Mouse (Mus musculus) ovary, postnatal 36 days (tissue): ENCODE measurements around the gene Abcb11.

Experiments
- DNase-seq: peaks from one replicate; pipeline ENCODE4 v3.0.0; 2022; ENCODE audit warnings: low spot score, mixed read lengths

Abcb11 gene

GRCm38 (mm10) chr2:69264069-69264618 lies 78.3 kb downstream of the Abcb11 start:
- DNase-seq, result no peak

GRCm38 (mm10) chr2:69248221-69248755 lies 94.1 kb downstream of the Abcb11 start:
- DNase-seq, result no peak

GRCm38 (mm10) chr2:69247081-69247480 lies 95.3 kb downstream of the Abcb11 start:
- DNase-seq, result no peak

GRCm38 (mm10) chr2:69244924-69245323 lies 97.5 kb downstream of the Abcb11 start:
- no peak for DNase-seq

- no peak for DNase-seq
Observed at GRCm38 (mm10) chr2:69239315-69239714, 103.1 kb downstream of the Abcb11 start.

GRCm38 (mm10) chr2:69234976-69235678 lies 107.3 kb downstream of the Abcb11 start:
- DNase-seq, result no peak

GRCm38 (mm10) chr2:69232101-69232500 lies 110.3 kb downstream of the Abcb11 start:
- DNase-seq, result no peak

GRCm38 (mm10) chr2:69230137-69230536 lies 112.3 kb downstream of the Abcb11 start:
- DNase-seq, result no peak

- DNase-seq, result no peak
Observed at GRCm38 (mm10) chr2:69228635-69229034, 113.8 kb downstream of the Abcb11 start.

- DNase-seq, result no peak
Observed at GRCm38 (mm10) chr2:69226876-69227275, 115.5 kb downstream of the Abcb11 start.

GRCm38 (mm10) chr2:69224724-69225123 lies 117.7 kb downstream of the Abcb11 start:
- DNase-seq, result no peak

GRCm38 (mm10) chr2:69222815-69223214 lies 119.6 kb downstream of the Abcb11 start:
- no peak for DNase-seq

- no peak for DNase-seq
Observed at GRCm38 (mm10) chr2:69221868-69222416, 120.5 kb downstream of the Abcb11 start.

GRCm38 (mm10) chr2:69215242-69215641 lies 127.2 kb downstream of the Abcb11 start:
- DNase-seq, result no peak

- DNase-seq, result no peak
Observed at GRCm38 (mm10) chr2:69212652-69213051, 129.8 kb downstream of the Abcb11 start.

- no peak for DNase-seq
Observed at GRCm38 (mm10) chr2:69210773-69211172, 131.6 kb downstream of the Abcb11 start, which contains the start of gene G6pc2. Gene G6pc2, plus strand, starts transcription at chr2:69211073.

GRCm38 (mm10) chr2:69209684-69210083 lies 132.7 kb downstream of the Abcb11 start:
- DNase-seq, result no peak

GRCm38 (mm10) chr2:69206523-69206922 lies 135.9 kb downstream of the Abcb11 start:
- DNase-seq, result no peak

- DNase-seq, result peak; percentile 84
Observed at GRCm38 (mm10) chr2:69205791-69206351, 136.5 kb downstream of the Abcb11 start, which contains the start of gene Spc25. Gene Spc25, minus strand, starts transcription at chr2:69206194.

- no peak for DNase-seq
Observed at GRCm38 (mm10) chr2:69205185-69205584, 137.2 kb downstream of the Abcb11 start.

GRCm38 (mm10) chr2:69193555-69193954 lies 148.9 kb downstream of the Abcb11 start:
- DNase-seq, result no peak

- DNase-seq, result no peak
Observed at GRCm38 (mm10) chr2:69191059-69191458, 151.4 kb downstream of the Abcb11 start.

- DNase-seq, result no peak
Observed at GRCm38 (mm10) chr2:69189222-69189621, 153.2 kb downstream of the Abcb11 start.
